Mouse (Mus musculus) embryonic fibroblast, embryonic 13.5 days (primary cell): ENCODE results near the gene Trpv2.

Source experiments
- CTCF ChIP-seq: IDR thresholded peaks from 2 replicates; pipeline ENCODE4 v1.5.1; 2011; ENCODE audit warnings: mild to moderate bottlenecking, control low read depth, low read length, moderate library complexity, borderline replicate concordance; ENCODE audit not compliant: insufficient read depth
- POLR2A ChIP-seq: IDR thresholded peaks from 2 replicates; pipeline ENCODE4 v1.6.1; 2011; ENCODE audit warnings: low read depth, mild to moderate bottlenecking, control low read depth, low read length, moderate library complexity

GRCm38 (mm10) chr11:62637401-62637800 lies 63.1 kb downstream of the Trpv2 start:
- no peak for TF ChIP-seq POLR2A
- no peak for TF ChIP-seq CTCF
